Mouse (Mus musculus) forebrain, embryonic 14.5 days (tissue): Measurements from ENCODE around the gene Abcf2. TPM values are rescaled to one million over a fixed set of nuclear protein-coding genes. Genes with fewer than 3 reads are reported as not detected.

Source experiments
- ATAC-seq: fragments of 200-750 bp; cut with Nextera tagmentation; 2 replicates; pipeline ENCODE4 v1.8.0; 2017; ENCODE audit warnings: mild to moderate bottlenecking, moderate library complexity
- DNase-seq: peaks from one replicate; pipeline ENCODE4 v3.0.0-alpha.2; 2015; ENCODE audit warnings: low spot score
- H3K27ac ChIP-seq: fragments of 300-500 bp; sonication (generic); 2 replicates; pipeline ENCODE4 v1.5.1; 2014; ENCODE audit warnings: low read depth, mild to moderate bottlenecking, control low read depth, low read length, moderate library complexity
- H3K27me3 ChIP-seq: fragments of 300-500 bp; sonication (generic); replicated peaks from 2 replicates; pipeline ENCODE4 v1.6.1; 2014; ENCODE audit warnings: low read length, control low read depth, mixed read lengths; ENCODE audit not compliant: control insufficient read depth, insufficient read depth
- H3K36me3 ChIP-seq: fragments of 300-500 bp; sonication (generic); 2 replicates; pipeline ENCODE4 v1.6.1; 2014; ENCODE audit warnings: low read length, control low read depth; ENCODE audit not compliant: control insufficient read depth, insufficient read depth
- H3K4me1 ChIP-seq: fragments of 300-500 bp; sonication (generic); 2 replicates; pipeline ENCODE4 v1.6.1; 2014; ENCODE audit warnings: antibody characterized with exemption, low read length, control low read depth; ENCODE audit not compliant: control insufficient read depth, insufficient read depth
- H3K4me2 ChIP-seq: fragments of 300-500 bp; sonication (generic); 2 replicates; pipeline ENCODE4 v1.6.1; 2014; ENCODE audit warnings: mild to moderate bottlenecking, control low read depth, low read length
- H3K4me3 ChIP-seq: fragments of 300-500 bp; sonication (generic); 2 replicates; pipeline ENCODE4 v1.5.1; 2014; ENCODE audit warnings: low read depth, low read length, control low read depth
- H3K9ac ChIP-seq: fragments of 300-500 bp; sonication (generic); 2 replicates; pipeline ENCODE4 v1.6.1; 2014; ENCODE audit warnings: mild to moderate bottlenecking, low read length, control low read depth, moderate library complexity
- H3K9me3 ChIP-seq: fragments of 300-500 bp; sonication (generic); replicated peaks from 2 replicates; pipeline ENCODE4 v1.6.1; 2016; ENCODE audit warnings: low read length, control low read depth, mixed read lengths; ENCODE audit not compliant: control insufficient read depth
- WGBS: fragments of 180-500 bp; shearing (Covaris S2); extraction: QIAGEN DNeasy Blood & Tissue Kit; methylation state at CpG from one replicate; pipeline ENCODE4 v1.1.7; 2014; 5-methylcytosine and 5-hydroxymethylcytosine counted together
- polyA plus RNA-seq: library from polyadenylated mRNA; unstranded; fragments of >200 nt; fragmentation: Nextera tagmentation; extraction: Ambion mirVana; gene quantifications from 2 replicates; pipeline ENCODE4 v1.2.1, GENCODE M21; 2014

Gene Abcf2
- polyA plus RNA-seq, 1 experiment from 2014 or later, result 111 TPM

GRCm38 (mm10) chr5:24540387-24541143, 36.7 kb downstream of the Abcf2 start, which contains the start of gene Asb10:
Asb10 (minus strand) TSS chr5:24540978.
- no peaks in the 10 kb centered on the region for H3K27me3 ChIP-seq
- no peak within 1 kb of the TSS for H3K27ac ChIP-seq
- DNase-seq (no peak), ATAC-seq (no peak)
- H3K4me1 ChIP-seq, result peaks cover 4% of the 10 kb centered on the region; the same call in 1 of the 2 replicates
- H3K4me2 ChIP-seq, result no peak within 1 kb of the TSS
- no peaks in the 10 kb centered on the region for H3K36me3 ChIP-seq
- no peak within 1 kb of the TSS for H3K9ac ChIP-seq
- 53% methylated on average over 14 of the region's 14 CpGs for WGBS
- H3K4me3 ChIP-seq, result no peak within 1 kb of the TSS
- H3K9me3 ChIP-seq, result no peaks in the 10 kb centered on the region

DNA sequence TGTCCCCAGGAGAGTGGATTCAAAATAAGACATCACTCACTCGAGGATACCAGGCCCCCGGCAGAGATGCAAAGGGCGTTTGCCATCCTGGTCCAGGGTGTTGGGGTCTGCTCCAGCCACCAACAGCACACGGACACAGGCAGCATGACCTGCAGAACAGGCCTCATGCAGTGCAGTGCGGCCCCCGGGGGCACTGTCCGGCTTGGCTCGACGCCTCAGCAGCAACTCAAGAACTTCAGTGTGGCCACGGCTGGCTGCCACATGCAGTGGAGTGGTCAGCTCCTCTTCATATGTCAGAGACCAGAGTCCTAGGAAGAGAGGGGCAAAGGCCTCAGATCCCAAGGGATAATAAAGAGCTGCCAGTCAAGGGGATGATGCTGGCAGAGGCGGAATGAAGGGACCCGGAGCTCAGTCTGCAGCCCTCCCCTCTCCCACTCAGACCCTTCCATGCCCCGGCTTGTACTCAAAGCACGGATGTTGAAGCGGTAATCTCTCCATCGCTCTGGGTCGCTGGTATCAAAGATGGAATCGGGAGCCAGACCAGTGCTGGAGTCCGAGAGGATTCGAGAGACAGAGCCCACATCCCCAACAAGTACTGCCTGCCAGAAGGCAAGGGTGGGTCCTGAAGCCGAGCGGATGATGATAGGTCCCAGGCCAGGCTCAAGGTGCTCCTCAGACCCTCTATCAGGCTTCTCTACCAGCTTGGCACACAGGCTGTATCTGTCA, 37.5 kb downstream of the Abcf2 start:
- DNase-seq, result no peak
- H3K9ac ChIP-seq, result no peak overlapping the region
- no peak overlapping the region for H3K4me2 ChIP-seq
- H3K4me3 ChIP-seq, result no peak overlapping the region
- H3K9me3 ChIP-seq, result no peaks in the 10 kb centered on the region
- 83% methylated on average over 22 of the region's 22 CpGs for WGBS
- ATAC-seq, result no peak
- no peaks in the 10 kb centered on the region for H3K36me3 ChIP-seq
- no peak overlapping the region for H3K27ac ChIP-seq
- peaks cover 4% of the 10 kb centered on the region; the same call in 1 of the 2 replicates for H3K4me1 ChIP-seq
- no peaks in the 10 kb centered on the region for H3K27me3 ChIP-seq

DNA sequence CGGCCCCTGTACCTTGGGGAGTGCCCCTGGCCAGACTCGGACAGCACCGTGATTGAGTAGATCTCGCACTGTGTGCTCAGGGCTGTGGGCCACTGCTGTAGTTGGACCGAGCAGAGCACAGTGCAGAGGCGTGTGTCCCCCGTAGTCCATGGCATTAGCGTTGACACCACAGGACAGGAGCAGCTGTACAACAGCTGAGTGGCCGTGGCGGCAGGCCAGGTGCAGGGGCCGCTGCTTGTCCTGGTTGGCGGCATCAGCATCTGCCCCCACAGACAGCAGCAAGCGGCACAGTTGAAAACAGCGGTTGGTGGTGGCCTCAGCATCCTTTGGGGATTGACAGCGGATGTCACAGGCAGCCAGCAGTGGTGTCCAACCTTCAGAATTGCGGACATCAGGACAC, 39.6 kb downstream of the Abcf2 start:
- Histone ChIP-seq H3K9ac (no peak overlapping the region), H3K4me1 (peaks cover 4% of the 10 kb centered on the region; the same call in 1 of the 2 replicates), H3K4me3 (no peak overlapping the region), H3K9me3 (no peaks in the 10 kb centered on the region), H3K36me3 (no peaks in the 10 kb centered on the region), H3K27me3 (no peaks in the 10 kb centered on the region; the same call in 1 of the 2 replicates), H3K4me2 (no peak overlapping the region), H3K27ac (no peak overlapping the region)
- ATAC-seq (no peak), DNase-seq (no peak)
- 68% methylated on average over 16 of the region's 16 CpGs for WGBS

GRCm38 (mm10) chr5:24536511-24536910, 40.8 kb downstream of the Abcf2 start:
- no peaks in the 10 kb centered on the region; the same call in none of the 2 replicates for H3K27me3 ChIP-seq
- WGBS, result 51% methylated on average over 5 of the region's 5 CpGs

GRCm38 (mm10) chr5:24535731-24536130, 41.5 kb downstream of the Abcf2 start:
- ATAC-seq (no peak), DNase-seq (no peak)
- WGBS, result 62% methylated on average over 3 of the region's 3 CpGs
- H3K4me2 ChIP-seq, result no peak overlapping the region
- no peak overlapping the region for H3K9ac ChIP-seq
- peaks cover under 1% of the 10 kb centered on the region for H3K27me3 ChIP-seq
- no peaks in the 10 kb centered on the region for H3K36me3 ChIP-seq
- H3K4me3 ChIP-seq, result no peak overlapping the region
- peaks cover 4% of the 10 kb centered on the region; the same call in 1 of the 2 replicates for H3K4me1 ChIP-seq
- no peak overlapping the region for H3K27ac ChIP-seq
- no peaks in the 10 kb centered on the region for H3K9me3 ChIP-seq

More at GRCm38 (mm10) chr5:24536511-24536910, 40.8 kb downstream of the Abcf2 start:
- Histone ChIP-seq H3K4me1 (peaks cover 4% of the 10 kb centered on the region; the same call in 1 of the 2 replicates), H3K36me3 (no peaks in the 10 kb centered on the region), H3K4me3 (no peak overlapping the region), H3K9me3 (no peaks in the 10 kb centered on the region), H3K9ac (no peak overlapping the region), H3K4me2 (no peak overlapping the region), H3K27ac (no peak overlapping the region)
- ATAC-seq (no peak), DNase-seq (no peak)

GRCm38 (mm10) chr5:24534292-24534691, 43.0 kb downstream of the Abcf2 start:
- Histone ChIP-seq H3K9me3 (no peaks in the 10 kb centered on the region), H3K27ac (no peak overlapping the region), H3K4me1 (peaks cover 4% of the 10 kb centered on the region; the same call in 1 of the 2 replicates), H3K27me3 (peaks cover 9% of the 10 kb centered on the region), H3K4me3 (no peak overlapping the region), H3K4me2 (no peak overlapping the region), H3K9ac (no peak overlapping the region), H3K36me3 (no peaks in the 10 kb centered on the region)
- ATAC-seq (no peak), DNase-seq (no peak)
- WGBS, result 56% methylated on average over 5 of the region's 5 CpGs

DNA sequence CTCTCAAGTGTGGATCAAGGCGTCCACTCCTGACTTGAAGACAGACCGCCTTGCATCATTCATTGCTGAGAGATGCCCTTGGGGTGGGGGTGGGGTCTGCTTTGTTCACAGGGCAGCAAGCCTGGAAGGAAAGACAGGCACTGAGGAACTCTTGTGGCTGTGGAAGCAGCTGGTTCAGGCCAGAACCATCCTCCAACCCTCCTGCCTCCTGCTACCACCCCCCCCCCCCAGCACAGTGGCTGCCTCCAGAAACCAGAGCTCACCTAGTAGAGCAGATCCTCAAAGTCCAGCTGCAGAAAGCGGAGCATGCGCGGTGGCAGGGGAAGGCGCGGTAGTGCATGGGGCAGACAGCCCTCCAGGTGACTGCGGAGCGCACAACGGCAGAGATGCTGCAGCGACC, 43.9 kb downstream of the Abcf2 start:
- Histone ChIP-seq H3K9me3 (no peaks in the 10 kb centered on the region), H3K36me3 (no peaks in the 10 kb centered on the region), H3K4me2 (no peak overlapping the region), H3K9ac (no peak overlapping the region), H3K4me1 (peaks cover 4% of the 10 kb centered on the region; the same call in 1 of the 2 replicates), H3K27me3 (peaks cover 17% of the 10 kb centered on the region), H3K4me3 (no peak overlapping the region), H3K27ac (no peak overlapping the region)
- ATAC-seq, result no peak
- WGBS, result 61% methylated on average over 11 of the region's 11 CpGs
- no peak for DNase-seq

GRCm38 (mm10) chr5:24530042-24530689, 47.1 kb downstream of the Abcf2 start:
- peak; percentile 92 for DNase-seq
- Histone ChIP-seq H3K4me3 (no peak overlapping the region), H3K36me3 (no peaks in the 10 kb centered on the region), H3K4me2 (no peak overlapping the region), H3K27ac (no peak overlapping the region), H3K9me3 (no peaks in the 10 kb centered on the region), H3K9ac (no peak overlapping the region), H3K4me1 (peaks cover 9% of the 10 kb centered on the region), H3K27me3 (peaks cover 44% of the 10 kb centered on the region)
- WGBS, result 18% methylated on average over 24 of the region's 24 CpGs
- peak; percentile 77 for ATAC-seq
